Mouse (Mus musculus) MEL (cell line): ENCODE measurements around the gene Arhgap24. TPM values are rescaled to one million over a fixed set of nuclear protein-coding genes. Genes with fewer than 3 reads are reported as not detected.

Experiments
- DNase-seq: peaks from one replicate; pipeline ENCODE4 v3.0.0; 2011; ENCODE audit warnings: low read depth, low spot score
- H3K27ac ChIP-seq: 2 replicates; pipeline ENCODE4 v1.5.1; 2012; ENCODE audit warnings: low read depth, mild to moderate bottlenecking, control low read depth, low read length, moderate library complexity; ENCODE audit not compliant: control insufficient read depth
- H3K27me3 ChIP-seq, 2 experiments: fragments of 150-350 bp in 1 of 2; sonication (generic) in 1 of 2; 2 replicates each; pipeline ENCODE4 v1.6.1; 2012; ENCODE audit warnings: low read length in 2 of 2, mild to moderate bottlenecking in 2 of 2, improper control_type of control experiment in 1 of 2, moderate library complexity in 1 of 2; ENCODE audit not compliant: insufficient read depth in 2 of 2, control insufficient read depth in 1 of 2
- H3K36me3 ChIP-seq, 2 experiments: 2 replicates each; pipeline ENCODE4 v1.6.1; 2012 to 2014; ENCODE audit warnings: low read length in 2 of 2, improper control_type of control experiment in 1 of 2, inconsistent platforms in 1 of 2, mild to moderate bottlenecking in 1 of 2; ENCODE audit not compliant: insufficient read depth in 2 of 2, control insufficient read depth in 1 of 2
- H3K4me1 ChIP-seq, 2 experiments: fragments of 150-350 bp in 1 of 2; sonication (generic) in 1 of 2; 2 replicates each; pipeline ENCODE4 v1.6.1; 2012; ENCODE audit warnings: low read length in 2 of 2, improper control_type of control experiment in 1 of 2, mild to moderate bottlenecking in 1 of 2; ENCODE audit not compliant: insufficient read depth in 2 of 2, control insufficient read depth in 1 of 2
- H3K4me3 ChIP-seq, 2 experiments: fragments of 150-350 bp in 1 of 2; sonication (generic) in 1 of 2; 2 replicates each; pipeline ENCODE4 v1.5.1; 2012; ENCODE audit warnings: low read depth in 2 of 2, low read length in 2 of 2, mild to moderate bottlenecking in 2 of 2, moderate library complexity in 2 of 2, control low read depth in 1 of 2, improper control_type of control experiment in 1 of 2; ENCODE audit not compliant: control insufficient read depth in 1 of 2, insufficient read depth in 1 of 2
- H3K79me2 ChIP-seq: 2 replicates; pipeline ENCODE4 v1.6.1; 2012; ENCODE audit warnings: mild to moderate bottlenecking, low read length, moderate library complexity; ENCODE audit not compliant: control insufficient read depth, poor library complexity, insufficient read depth
- H3K9ac ChIP-seq: 2 replicates; pipeline ENCODE4 v1.6.1; 2012; ENCODE audit warnings: low read depth, mild to moderate bottlenecking, control low read depth, low read length, moderate library complexity; ENCODE audit not compliant: control insufficient read depth, poor library complexity, severe bottlenecking
- H3K9me3 ChIP-seq: fragments of 150-350 bp; sonication (generic); replicated peaks from 2 replicates; pipeline ENCODE4 v1.6.1; 2012; ENCODE audit warnings: mild to moderate bottlenecking, low read length, improper control_type of control experiment, moderate library complexity; ENCODE audit not compliant: insufficient read depth
- CHD1 ChIP-seq: IDR thresholded peaks from 2 replicates; pipeline ENCODE4 v1.6.1; 2012; ENCODE audit warnings: low read depth, mild to moderate bottlenecking, inconsistent platforms, low read length, improper control_type of control experiment
- CHD2 ChIP-seq: IDR thresholded peaks from 2 replicates; pipeline ENCODE4 v1.6.1; 2011; ENCODE audit warnings: low read length, improper control_type of control experiment
- EP300 ChIP-seq, 2 experiments: IDR thresholded peaks; 2 replicates each; pipeline ENCODE4 v1.6.1; 2011; ENCODE audit warnings: improper control_type of control experiment in 2 of 2, low read length in 2 of 2, low read depth in 1 of 2, mild to moderate bottlenecking in 1 of 2
- ETS1 ChIP-seq: IDR thresholded peaks from 2 replicates; pipeline ENCODE4 v1.6.1; 2012; ENCODE audit warnings: low read depth, mild to moderate bottlenecking, inconsistent platforms, low read length, improper control_type of control experiment, moderate library complexity
- GABPA ChIP-seq: IDR thresholded peaks from 2 replicates; pipeline ENCODE4 v1.6.1; 2012; ENCODE audit warnings: low read depth, mild to moderate bottlenecking, inconsistent platforms, low read length, improper control_type of control experiment, moderate library complexity
- GATA1 ChIP-seq: IDR thresholded peaks from 2 replicates; pipeline ENCODE4 v1.6.1; 2011; ENCODE audit warnings: low read depth, low read length, improper control_type of control experiment
- JUND ChIP-seq: IDR thresholded peaks from 2 replicates; pipeline ENCODE4 v1.6.1; 2011; ENCODE audit warnings: low read depth, mild to moderate bottlenecking, improper control_type of control experiment, low read length
- MAX ChIP-seq: IDR thresholded peaks from 2 replicates; pipeline ENCODE4 v1.6.1; 2011; ENCODE audit warnings: low read length, improper control_type of control experiment
- MEF2A ChIP-seq: IDR thresholded peaks from 2 replicates; pipeline ENCODE4 v1.6.1; 2014; ENCODE audit warnings: low read depth, mild to moderate bottlenecking, inconsistent platforms, low read length, improper control_type of control experiment; ENCODE audit not compliant: poor library complexity, insufficient replicate concordance, severe bottlenecking; ENCODE audit errors: extremely low read depth
- MXI1 ChIP-seq: IDR thresholded peaks from 2 replicates; pipeline ENCODE4 v1.6.1; 2011; ENCODE audit warnings: mild to moderate bottlenecking, low read depth, low read length, improper control_type of control experiment
- NRF1 ChIP-seq: IDR thresholded peaks from 2 replicates; pipeline ENCODE4 v1.6.1; 2014; ENCODE audit warnings: low read depth, mild to moderate bottlenecking, inconsistent platforms, low read length, improper control_type of control experiment, moderate library complexity; ENCODE audit not compliant: poor library complexity, insufficient read depth, severe bottlenecking
- RCOR1 ChIP-seq: IDR thresholded peaks from 2 replicates; pipeline ENCODE4 v1.6.1; 2012; ENCODE audit warnings: low read depth, mild to moderate bottlenecking, inconsistent platforms, low read length, improper control_type of control experiment
- SMC3 ChIP-seq: IDR thresholded peaks from 2 replicates; pipeline ENCODE4 v1.6.1; 2011; ENCODE audit warnings: low read depth, low read length, improper control_type of control experiment
- TAL1 ChIP-seq: IDR thresholded peaks from 2 replicates; pipeline ENCODE4 v1.6.1; 2012; ENCODE audit warnings: mild to moderate bottlenecking, inconsistent platforms, low read length, moderate library complexity, mixed read lengths
- TBP ChIP-seq: IDR thresholded peaks from 2 replicates; pipeline ENCODE4 v1.8.0; 2011; ENCODE audit warnings: low read depth, low read length, improper control_type of control experiment
- TCF12 ChIP-seq: IDR thresholded peaks from 2 replicates; pipeline ENCODE4 v1.6.1; 2014; ENCODE audit warnings: low read depth, mild to moderate bottlenecking, inconsistent platforms, low read length, improper control_type of control experiment, moderate library complexity
- USF1 ChIP-seq: IDR thresholded peaks from 2 replicates; pipeline ENCODE4 v1.6.1; 2014; ENCODE audit warnings: low read depth, mild to moderate bottlenecking, inconsistent platforms, low read length, improper control_type of control experiment, moderate library complexity
- ZNF384 ChIP-seq: IDR thresholded peaks from 2 replicates; pipeline ENCODE4 v1.6.1; 2012; ENCODE audit warnings: low read depth, mild to moderate bottlenecking, inconsistent platforms, low read length, improper control_type of control experiment
- polyA plus RNA-seq, 2 experiments: library from polyadenylated mRNA; stranded (reverse) in 1 of 2; unstranded in 1 of 2; fragments of >175 nt in 1 of 2; fragments of >200 nt in 1 of 2; gene quantifications; 2 replicates each; pipeline versions ENCODE4 v1.2.1 to v1.2.4; 2012; ENCODE audit warnings: low replicate concordance in 2 of 2, low read depth in 1 of 2; ENCODE audit not compliant: insufficient read length in 2 of 2, insufficient read depth in 1 of 2, missing spikeins in 1 of 2
- total RNA-seq: library from RNA; depleted of rRNA; stranded (reverse); fragments of 300-350 nt; gene quantifications from 2 replicates; pipeline ENCODE4 v1.2.3, GENCODE M21; 2012

Gene Arhgap24
- total and polyA plus RNA-seq, 3 experiments: not detected

DNA sequence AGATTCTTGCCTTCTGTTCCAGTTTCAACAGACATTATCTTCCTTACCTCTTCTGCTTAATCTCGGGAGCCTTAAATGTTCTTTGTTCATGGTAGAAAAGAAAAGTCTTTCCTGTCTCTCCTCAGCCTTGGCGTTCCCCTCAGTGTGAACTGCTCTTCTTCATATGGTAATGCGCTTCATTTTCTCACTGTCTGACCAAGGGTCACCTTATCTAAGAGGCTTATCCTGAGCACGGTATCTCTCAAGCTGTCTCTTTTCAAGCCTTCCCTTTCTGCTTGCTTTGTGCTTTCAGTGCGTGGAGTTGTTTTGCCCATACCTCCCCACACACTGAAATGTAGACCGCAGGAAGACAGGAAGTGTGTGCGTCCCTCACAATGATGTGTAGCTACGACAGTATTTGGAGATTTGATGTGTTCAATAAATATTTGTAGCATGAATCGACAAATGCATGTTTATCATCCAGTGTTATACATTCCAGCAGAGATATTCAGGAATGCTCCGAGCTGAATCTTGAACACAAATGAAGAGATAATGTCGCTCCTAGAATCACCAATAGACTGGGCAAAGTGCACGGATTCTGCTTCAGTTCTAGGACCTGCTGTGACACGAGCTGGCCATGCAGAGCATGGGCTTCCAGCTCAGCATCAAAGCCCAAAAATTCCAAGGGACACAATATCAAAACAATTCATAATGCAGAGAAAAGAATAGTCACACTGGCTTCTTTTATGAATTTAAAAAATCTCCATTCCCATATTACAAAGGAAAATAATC lies 424.4 kb downstream of the Arhgap24 start:
- DNase-seq: no peak
- Histone ChIP-seq H3K9me3 (no peaks in the 10 kb centered on the region), H3K36me3 (no peaks in the 10 kb centered on the region), H3K27me3 (no peaks in the 10 kb centered on the region), H3K4me3 (no peak overlapping the region), H3K4me1 (no peaks in the 10 kb centered on the region), H3K79me2 (no peaks in the 10 kb centered on the region), H3K27ac (no peak overlapping the region), H3K9ac (no peak overlapping the region)
- no peak for TF ChIP-seq CHD2
- no peak for TF ChIP-seq EP300 (IDR thresholded peaks at IDR 0.05; ENCODE audit: low read depth in 1 of 2, low read length in 2 of 2)
- no peak for TF ChIP-seq GABPA
- TF ChIP-seq MEF2A: no peak
- no peak for TF ChIP-seq TAL1
- TF ChIP-seq CHD1: no peak
- TF ChIP-seq RCOR1: no peak
- no peak for TF ChIP-seq SMC3

DNA sequence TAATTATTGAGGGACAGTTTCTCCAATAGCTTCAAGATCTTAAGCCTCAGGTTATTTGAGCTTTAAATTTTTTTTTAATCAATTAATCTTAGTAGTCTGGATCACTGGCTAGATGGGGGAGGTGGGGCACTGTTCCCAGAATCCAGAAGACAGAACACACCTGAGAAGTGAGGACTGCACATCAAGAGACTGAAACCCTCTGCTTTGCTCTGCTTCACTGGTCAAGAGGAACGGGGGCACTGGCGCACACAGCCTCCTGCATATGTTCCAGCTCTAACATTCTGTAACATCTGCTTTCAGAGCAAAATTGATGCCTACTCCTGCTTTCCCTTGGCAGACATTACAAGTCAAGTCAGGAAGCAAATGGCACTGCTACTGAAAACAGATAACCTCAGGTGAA lies 439.0 kb downstream of the Arhgap24 start:
- no peak overlapping the region for H3K27ac ChIP-seq
- no peaks in the 10 kb centered on the region for H3K79me2 ChIP-seq
- H3K36me3 ChIP-seq: no peaks in the 10 kb centered on the region
- H3K27me3 ChIP-seq: no peaks in the 10 kb centered on the region
- H3K4me1 ChIP-seq: no peaks in the 10 kb centered on the region
- TF ChIP-seq SMC3: no peak
- TF ChIP-seq NRF1: no peak
- TF ChIP-seq TBP: no peak
- TF ChIP-seq RCOR1: no peak
- TF ChIP-seq CHD2: no peak
- TF ChIP-seq TCF12: no peak
- no peak for TF ChIP-seq JUND
- TF ChIP-seq MAX: no peak
- no peak for TF ChIP-seq ETS1
- no peak for TF ChIP-seq EP300 (IDR thresholded peaks at IDR 0.05; ENCODE audit: low read depth in 1 of 2, low read length in 2 of 2)
- TF ChIP-seq CHD1: no peak
- TF ChIP-seq GATA1: no peak
- TF ChIP-seq MXI1: no peak
- no peak for TF ChIP-seq MEF2A
- no peak for TF ChIP-seq ZNF384
- TF ChIP-seq USF1: no peak
- no peak overlapping the region for H3K9ac ChIP-seq
- H3K9me3 ChIP-seq: no peaks in the 10 kb centered on the region
- no peak overlapping the region for H3K4me3 ChIP-seq
- no peak for DNase-seq
